Mouse (Mus musculus) liver, adult 2 months (tissue): ENCODE measurements at regions not wholly inside any gene's neighbourhood (a gene's known extent, or its start where the extent isn't known, plus 50 kb on each side); places are given as distances from the start of the nearest gene placed in this dataset.

Source experiments
- DNase-seq: peaks from one replicate; pipeline ENCODE4 v3.0.0-alpha.2; 2011; ENCODE audit warnings: low read depth, low spot score; ENCODE audit errors: extremely low read depth
- H3K27ac ChIP-seq: fragments of 200-500 bp; replicated peaks from 2 replicates; pipeline ENCODE4 v1.5.1; 2012; ENCODE audit warnings: low read depth, mild to moderate bottlenecking, control low read depth, inconsistent platforms, low read length; ENCODE audit not compliant: insufficient read depth
- H3K27me3 ChIP-seq: fragments of 200-500 bp; 2 replicates; pipeline ENCODE4 v1.6.1; 2012; ENCODE audit warnings: mild to moderate bottlenecking, moderate library complexity, low read length, inconsistent platforms; ENCODE audit not compliant: control insufficient read depth, insufficient read depth
- H3K36me3 ChIP-seq: fragments of 200-500 bp; 2 replicates; pipeline ENCODE4 v1.6.1; 2012; ENCODE audit warnings: low read length, inconsistent platforms; ENCODE audit not compliant: control insufficient read depth, insufficient read depth
- H3K4me1 ChIP-seq: fragments of 200-500 bp; 2 replicates; pipeline ENCODE4 v1.6.1; 2011; ENCODE audit warnings: low read length; ENCODE audit not compliant: control insufficient read depth, insufficient read depth
- H3K4me3 ChIP-seq: fragments of 200-500 bp; 2 replicates; pipeline ENCODE4 v1.5.1; 2011; ENCODE audit warnings: low read depth, mild to moderate bottlenecking, control low read depth, low read length, moderate library complexity; ENCODE audit not compliant: insufficient read depth
- H3K79me2 ChIP-seq: fragments of 200-500 bp; 2 replicates; pipeline ENCODE4 v1.6.1; 2012; ENCODE audit warnings: inconsistent platforms, mild to moderate bottlenecking, low read length, moderate library complexity; ENCODE audit not compliant: control insufficient read depth, insufficient read depth
- H3K9ac ChIP-seq: fragments of 200-500 bp; 2 replicates; pipeline ENCODE4 v1.6.1; 2012; ENCODE audit warnings: low read depth, mild to moderate bottlenecking, control low read depth, inconsistent platforms, low read length
- CTCF ChIP-seq: fragments of 200-500 bp; IDR thresholded peaks from 2 replicates; pipeline ENCODE4 v1.5.1; 2011; ENCODE audit warnings: low read depth, low read length, control low read depth
- POLR2A ChIP-seq: fragments of 200-500 bp; IDR thresholded peaks from 2 replicates; pipeline ENCODE4 v1.6.1; 2011; ENCODE audit warnings: low read length, control low read depth; ENCODE audit not compliant: insufficient read depth; ENCODE audit errors: extremely low read depth
- WGBS: fragments of 180-500 bp; shearing (Covaris S2); methylation state at CpG from one replicate; pipeline ENCODE4 v1.1.7; 2018; 5-methylcytosine and 5-hydroxymethylcytosine counted together

DNA sequence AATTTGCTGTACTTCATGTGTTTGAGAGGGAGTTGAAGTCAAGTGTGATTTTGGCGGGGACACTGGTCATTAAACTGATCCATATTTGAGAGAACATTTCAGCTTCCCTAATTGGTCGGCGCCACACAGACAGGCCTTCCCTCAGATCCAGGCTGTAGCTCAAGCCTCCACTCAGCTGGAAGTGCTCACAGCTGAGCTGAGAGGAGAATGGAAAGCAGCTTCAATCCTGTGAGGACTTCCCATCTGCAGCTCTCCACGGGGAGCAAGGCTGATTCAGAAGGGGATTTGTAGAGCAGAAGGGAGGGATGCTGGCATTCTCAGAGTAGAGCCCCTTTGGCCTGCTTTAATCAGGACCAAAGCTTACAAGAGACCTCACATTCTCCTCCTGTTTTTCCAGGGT, 297.2 kb downstream of the D3Ertd751e start:
- Histone ChIP-seq H3K36me3 (no peaks in the 10 kb centered on the region), H3K9ac (no peak overlapping the region), H3K79me2 (no peaks in the 10 kb centered on the region), H3K4me3 (no peak overlapping the region), H3K27ac (no peak overlapping the region), H3K4me1 (no peaks in the 10 kb centered on the region), H3K27me3 (no peaks in the 10 kb centered on the region)
- DNase-seq, result no peak
- 50% methylated on average over 4 of the region's 4 CpGs for WGBS
- TF ChIP-seq POLR2A (no peak), CTCF (no peak)

DNA sequence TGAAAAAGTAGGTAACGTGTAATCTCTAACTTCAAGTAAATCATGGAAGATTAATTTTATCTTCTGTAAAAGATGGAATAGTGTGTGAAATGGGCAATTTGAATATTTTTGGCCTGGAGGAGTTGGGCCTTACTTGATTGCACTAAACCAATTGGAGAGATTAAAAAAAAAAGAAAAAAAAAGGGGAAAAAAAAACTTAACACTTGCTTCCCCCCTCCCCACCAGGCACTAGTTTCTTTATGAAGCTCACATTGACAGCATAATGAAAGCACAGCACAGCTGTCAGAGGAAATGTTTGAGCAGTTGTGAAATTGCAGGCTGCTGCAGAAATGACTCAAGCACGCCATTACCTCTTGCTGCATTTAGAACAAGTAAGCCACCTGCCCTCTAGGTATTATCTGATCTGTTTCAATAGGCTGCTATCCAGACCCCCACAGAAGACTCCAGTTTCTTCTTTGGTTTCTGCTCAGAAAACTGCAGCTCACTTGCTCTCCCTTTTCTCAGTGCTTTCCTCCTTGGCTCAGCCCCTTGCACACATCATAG, 297.9 kb downstream of the D3Ertd751e start:
- no peaks in the 10 kb centered on the region for H3K36me3 ChIP-seq
- no peak for DNase-seq
- H3K4me3 ChIP-seq, result no peak overlapping the region
- no peaks in the 10 kb centered on the region for H3K4me1 ChIP-seq
- 70% methylated on average over 2 of the region's 2 CpGs for WGBS
- no peak for TF ChIP-seq CTCF
- TF ChIP-seq POLR2A, result no peak
- H3K79me2 ChIP-seq, result no peaks in the 10 kb centered on the region
- no peaks in the 10 kb centered on the region for H3K27me3 ChIP-seq
- H3K27ac ChIP-seq, result no peak overlapping the region
- H3K9ac ChIP-seq, result no peak overlapping the region

DNA sequence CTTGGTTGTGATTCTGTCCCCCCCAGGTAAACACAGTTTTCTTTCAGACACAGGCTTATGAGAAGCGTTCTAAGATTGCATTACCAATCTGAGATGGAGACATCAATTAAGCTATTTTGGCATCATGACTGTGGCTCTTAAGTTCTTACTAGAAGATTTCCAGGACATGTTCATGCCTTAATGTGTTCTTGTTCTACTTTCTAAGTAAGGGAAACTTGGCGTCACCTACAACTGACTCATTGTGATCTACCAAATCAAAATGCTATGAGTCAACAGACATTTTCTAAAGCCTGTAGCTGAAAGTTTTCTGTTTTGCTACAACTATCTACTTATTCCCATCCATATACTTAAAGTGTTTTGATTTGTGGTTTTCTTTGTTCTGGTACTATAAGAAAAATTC, 298.5 kb downstream of the D3Ertd751e start:
- H3K27me3 ChIP-seq, result no peaks in the 10 kb centered on the region
- H3K27ac ChIP-seq, result no peak overlapping the region
- no peaks in the 10 kb centered on the region for H3K36me3 ChIP-seq
- no peaks in the 10 kb centered on the region for H3K4me1 ChIP-seq
- H3K79me2 ChIP-seq, result no peaks in the 10 kb centered on the region
- no peak overlapping the region for H3K9ac ChIP-seq
- H3K4me3 ChIP-seq, result no peak overlapping the region
- no peak for DNase-seq
- no peak for TF ChIP-seq POLR2A
- TF ChIP-seq CTCF, result no peak
- WGBS, result 95% methylated on average over 2 of the region's 2 CpGs

DNA sequence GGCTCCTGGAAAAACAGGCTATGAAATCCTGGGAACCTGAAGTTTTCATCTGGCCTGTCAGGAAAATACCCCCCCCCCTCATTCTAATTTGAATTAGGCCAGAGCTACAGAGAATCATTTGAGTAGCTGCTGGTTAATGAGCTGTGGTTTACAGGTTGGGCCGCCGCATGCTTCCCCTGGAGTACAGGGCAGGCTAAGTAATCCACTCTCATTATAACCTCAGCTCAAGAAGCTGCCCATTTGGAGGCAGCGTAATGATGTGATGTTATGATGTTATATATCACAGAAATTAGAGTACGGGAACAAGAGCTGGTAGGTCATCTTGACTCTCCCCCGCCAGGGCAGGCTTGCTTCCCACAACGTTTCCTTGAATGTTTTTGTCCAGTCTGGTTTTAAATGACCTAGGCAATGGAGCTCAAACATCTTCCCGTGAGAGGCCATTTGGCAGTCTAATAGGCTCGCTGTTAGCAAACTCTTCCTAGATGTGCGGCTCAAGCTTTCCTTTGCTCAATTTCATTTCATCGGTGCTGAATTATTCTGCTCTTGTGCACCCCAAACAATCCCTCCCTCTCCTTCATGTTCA, 315.0 kb downstream of the D3Ertd751e start:
- TF ChIP-seq CTCF (no peak), POLR2A (no peak)
- Histone ChIP-seq H3K4me3 (no peak overlapping the region), H3K4me1 (no peaks in the 10 kb centered on the region), H3K79me2 (no peaks in the 10 kb centered on the region), H3K9ac (no peak overlapping the region), H3K27me3 (no peaks in the 10 kb centered on the region; the same call in 1 of the 2 replicates), H3K27ac (no peak overlapping the region), H3K36me3 (no peaks in the 10 kb centered on the region)
- WGBS, result 90% methylated on average over 10 of the region's 10 CpGs
- DNase-seq, result no peak

DNA sequence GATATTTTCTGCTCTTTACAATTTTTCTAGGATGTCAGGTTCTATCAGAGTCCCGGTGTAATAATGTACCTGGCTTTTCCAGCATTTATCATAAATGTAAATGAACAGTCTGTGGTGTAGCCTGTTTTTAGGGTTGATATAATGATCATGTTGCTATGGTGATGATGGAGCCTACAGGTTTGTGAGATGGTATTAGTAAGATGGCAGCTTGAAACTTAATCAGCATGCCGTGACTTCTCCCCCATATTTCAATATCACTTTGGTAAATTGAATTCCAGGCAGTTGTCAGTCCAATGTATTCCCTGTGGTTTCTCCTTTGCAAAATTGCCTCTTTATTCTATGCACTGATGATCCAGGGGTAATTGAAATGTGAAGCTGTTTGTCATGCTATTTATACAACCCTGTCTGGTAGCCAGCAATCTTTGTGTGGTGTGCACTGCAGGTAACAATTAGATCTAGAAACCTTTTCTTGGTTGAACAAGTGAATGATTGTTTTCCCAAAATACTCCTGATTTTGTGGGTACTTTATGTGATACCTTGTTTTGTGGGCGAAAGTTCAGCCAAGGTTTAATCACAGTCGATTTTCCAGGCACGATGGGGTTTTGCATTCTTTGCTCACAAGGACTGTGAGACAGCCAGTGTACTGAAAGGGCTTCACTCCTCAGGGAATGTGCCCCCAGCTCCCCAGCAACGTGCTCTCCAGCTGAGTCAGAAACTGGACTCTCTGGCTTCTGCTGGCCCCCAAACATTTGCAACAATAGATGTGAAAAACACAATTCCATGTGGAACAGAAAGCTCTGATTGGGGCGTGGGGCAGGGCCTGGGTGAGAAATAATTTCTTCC, 322.9 kb downstream of the D3Ertd751e start:
- Histone ChIP-seq H3K27ac (no peak overlapping the region), H3K4me1 (no peaks in the 10 kb centered on the region), H3K79me2 (no peaks in the 10 kb centered on the region), H3K27me3 (no peaks in the 10 kb centered on the region), H3K4me3 (no peak overlapping the region), H3K9ac (no peak overlapping the region), H3K36me3 (no peaks in the 10 kb centered on the region)
- no peak for DNase-seq
- TF ChIP-seq POLR2A, result no peak
- TF ChIP-seq CTCF, result no peak
- 63% methylated on average over 7 of the region's 7 CpGs for WGBS

DNA sequence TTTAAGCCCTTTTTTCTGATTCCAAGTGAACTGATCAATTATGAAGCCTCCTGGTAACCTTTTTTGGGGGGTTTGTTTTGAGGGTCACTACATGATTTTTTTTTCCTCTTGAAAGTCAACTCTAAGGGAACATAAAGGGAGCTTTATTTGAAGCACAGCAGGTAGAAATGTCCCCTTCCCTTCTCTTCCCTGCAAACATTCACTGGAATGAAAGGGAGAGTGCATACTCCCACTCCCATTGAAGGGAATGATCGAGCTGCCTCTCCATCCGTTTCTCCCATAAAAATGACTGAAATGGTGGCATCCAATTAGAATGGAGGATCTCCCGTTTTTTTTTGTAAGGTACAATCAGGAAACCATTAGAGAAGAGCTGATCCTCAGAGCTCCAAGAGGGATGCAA, 323.6 kb downstream of the D3Ertd751e start:
- Histone ChIP-seq H3K4me3 (no peak overlapping the region), H3K4me1 (no peaks in the 10 kb centered on the region), H3K36me3 (no peaks in the 10 kb centered on the region), H3K27me3 (no peaks in the 10 kb centered on the region), H3K79me2 (no peaks in the 10 kb centered on the region), H3K9ac (no peak overlapping the region), H3K27ac (no peak overlapping the region)
- no peak for TF ChIP-seq POLR2A
- TF ChIP-seq CTCF, result no peak
- no peak for DNase-seq
- WGBS, result 49% methylated on average over 3 of the region's 3 CpGs
